Mouse (Mus musculus) adrenal gland, postnatal 25 days (tissue): ENCODE results near the gene Phtf2. TPM values are rescaled to one million over a fixed set of nuclear protein-coding genes. Genes with fewer than 3 reads are reported as not detected.

ENCODE experiments used
- DNase-seq: peaks from one replicate; pipeline ENCODE4 v3.0.0; 2021; ENCODE audit warnings: mixed read lengths
- long read RNA-seq: library from polyadenylated mRNA; stranded (forward); transcript quantifications from one replicate; pipeline ENCODE4 v2.0.0, GENCODE M21; 2021
- total RNA-seq: library from RNA; stranded (reverse); gene quantifications from 2 replicates; pipeline ENCODE4 v1.2.3, GENCODE M21; 2021

Phtf2 gene
- total RNA-seq = 9.9 and 14.3 TPM in 2 replicates
- long read RNA-seq, full-length matches to known transcripts = 6 of 9 reads
- long read RNA-seq, partial matches to known transcripts = 1 of 9 reads
- long read RNA-seq, other reads (novel, unspliced or antisense) = 2 of 9 reads

- peak; percentile 99 for DNase-seq
Observed at GRCm38 (mm10) chr5:20881915-20882800, at the start of gene Phtf2, which contains the start of gene Tmem60. Phtf2 (minus strand) TSS chr5:20882124. Tmem60 (plus strand) TSS chr5:20882191.

- DNase-seq = no peak
Observed at GRCm38 (mm10) chr5:20931300-20931699, 49.4 kb upstream of the Phtf2 start.

- no peak for DNase-seq
Observed at GRCm38 (mm10) chr5:20930430-20930829, 48.5 kb upstream of the Phtf2 start.

- no peak for DNase-seq
Observed at GRCm38 (mm10) chr5:20929669-20930151, 47.8 kb upstream of the Phtf2 start.

- DNase-seq = peak; percentile 28
Observed at GRCm38 (mm10) chr5:20925451-20925850, 43.5 kb upstream of the Phtf2 start.

- DNase-seq = no peak
Observed at GRCm38 (mm10) chr5:20924608-20925007, 42.7 kb upstream of the Phtf2 start.

GRCm38 (mm10) chr5:20919566-20919965 lies 37.6 kb upstream of the Phtf2 start:
- DNase-seq = no peak

- no peak for DNase-seq
Observed at GRCm38 (mm10) chr5:20918967-20919366, 37.0 kb upstream of the Phtf2 start.

GRCm38 (mm10) chr5:20913372-20914275 lies 31.7 kb upstream of the Phtf2 start:
- peak; percentile 60 for DNase-seq

GRCm38 (mm10) chr5:20911741-20912140 lies 29.8 kb upstream of the Phtf2 start:
- no peak for DNase-seq

- no peak for DNase-seq
Observed at GRCm38 (mm10) chr5:20906191-20906590, 24.3 kb upstream of the Phtf2 start.

- DNase-seq = no peak
Observed at GRCm38 (mm10) chr5:20905437-20905836, 23.5 kb upstream of the Phtf2 start.

- no peak for DNase-seq
Observed at GRCm38 (mm10) chr5:20904647-20905046, 22.7 kb upstream of the Phtf2 start.

GRCm38 (mm10) chr5:20897446-20898167 lies 15.7 kb upstream of the Phtf2 start:
- no peak for DNase-seq

GRCm38 (mm10) chr5:20884036-20884620 lies 2.2 kb upstream of the Phtf2 start:
- no peak for DNase-seq

- DNase-seq = peak; percentile 58
Observed at GRCm38 (mm10) chr5:20880797-20881775, 838 bp downstream of the Phtf2 start.

- no peak for DNase-seq
Observed at GRCm38 (mm10) chr5:20880386-20880785, 1.5 kb downstream of the Phtf2 start.

GRCm38 (mm10) chr5:20876934-20877426 lies 4.9 kb downstream of the Phtf2 start:
- no peak for DNase-seq

- no peak for DNase-seq
Observed at GRCm38 (mm10) chr5:20873146-20873545, 8.8 kb downstream of the Phtf2 start.

- DNase-seq = no peak
Observed at GRCm38 (mm10) chr5:20865193-20865755, 16.6 kb downstream of the Phtf2 start.
